Mouse (Mus musculus) MEL (cell line): ENCODE results near the gene C2cd2. TPM values are rescaled to one million over a fixed set of nuclear protein-coding genes. Genes with fewer than 3 reads are reported as not detected.
A peak's percentile ranks its signal among the peaks of the same experiment; 100 is the strongest.

Experiments used
- DNase-seq: peaks from one replicate; pipeline ENCODE4 v3.0.0; 2011; ENCODE audit warnings: low read depth, low spot score
- H3K27ac ChIP-seq: 2 replicates; pipeline ENCODE4 v1.5.1; 2012; ENCODE audit warnings: low read depth, mild to moderate bottlenecking, control low read depth, low read length, moderate library complexity; ENCODE audit not compliant: control insufficient read depth
- H3K27me3 ChIP-seq, 2 experiments: fragments of 150-350 bp in 1 of 2; sonication (generic) in 1 of 2; 2 replicates each; pipeline ENCODE4 v1.6.1; 2012; ENCODE audit warnings: low read length in 2 of 2, mild to moderate bottlenecking in 2 of 2, improper control_type of control experiment in 1 of 2, moderate library complexity in 1 of 2; ENCODE audit not compliant: insufficient read depth in 2 of 2, control insufficient read depth in 1 of 2
- H3K36me3 ChIP-seq, 2 experiments: 2 replicates each; pipeline ENCODE4 v1.6.1; 2012 to 2014; ENCODE audit warnings: low read length in 2 of 2, improper control_type of control experiment in 1 of 2, inconsistent platforms in 1 of 2, mild to moderate bottlenecking in 1 of 2; ENCODE audit not compliant: insufficient read depth in 2 of 2, control insufficient read depth in 1 of 2
- H3K4me1 ChIP-seq, 2 experiments: fragments of 150-350 bp in 1 of 2; sonication (generic) in 1 of 2; 2 replicates each; pipeline ENCODE4 v1.6.1; 2012; ENCODE audit warnings: low read length in 2 of 2, improper control_type of control experiment in 1 of 2, mild to moderate bottlenecking in 1 of 2; ENCODE audit not compliant: insufficient read depth in 2 of 2, control insufficient read depth in 1 of 2
- H3K4me3 ChIP-seq, 2 experiments: fragments of 150-350 bp in 1 of 2; sonication (generic) in 1 of 2; 2 replicates each; pipeline ENCODE4 v1.5.1; 2012; ENCODE audit warnings: low read depth in 2 of 2, low read length in 2 of 2, mild to moderate bottlenecking in 2 of 2, moderate library complexity in 2 of 2, control low read depth in 1 of 2, improper control_type of control experiment in 1 of 2; ENCODE audit not compliant: control insufficient read depth in 1 of 2, insufficient read depth in 1 of 2
- H3K79me2 ChIP-seq: 2 replicates; pipeline ENCODE4 v1.6.1; 2012; ENCODE audit warnings: mild to moderate bottlenecking, low read length, moderate library complexity; ENCODE audit not compliant: control insufficient read depth, poor library complexity, insufficient read depth
- H3K9ac ChIP-seq: 2 replicates; pipeline ENCODE4 v1.6.1; 2012; ENCODE audit warnings: low read depth, mild to moderate bottlenecking, control low read depth, low read length, moderate library complexity; ENCODE audit not compliant: control insufficient read depth, poor library complexity, severe bottlenecking
- H3K9me3 ChIP-seq: fragments of 150-350 bp; sonication (generic); replicated peaks from 2 replicates; pipeline ENCODE4 v1.6.1; 2012; ENCODE audit warnings: mild to moderate bottlenecking, low read length, improper control_type of control experiment, moderate library complexity; ENCODE audit not compliant: insufficient read depth
- BHLHE40 ChIP-seq: IDR thresholded peaks from 2 replicates; pipeline ENCODE4 v1.6.1; 2012; ENCODE audit warnings: low read depth, mild to moderate bottlenecking, inconsistent platforms, low read length, improper control_type of control experiment, borderline replicate concordance
- CHD2 ChIP-seq: IDR thresholded peaks from 2 replicates; pipeline ENCODE4 v1.6.1; 2011; ENCODE audit warnings: low read length, improper control_type of control experiment
- CTCF ChIP-seq, 3 experiments: IDR thresholded peaks in 2 of 3; conservative IDR thresholded peaks in 1 of 3; 2 replicates each; pipeline ENCODE4 v1.5.1; 2011 to 2012; ENCODE audit warnings: low read length in 3 of 3, low read depth in 2 of 3, mild to moderate bottlenecking in 2 of 3, improper control_type of control experiment in 1 of 3, inconsistent platforms in 1 of 3, mixed read lengths in 1 of 3, moderate library complexity in 1 of 3; ENCODE audit not compliant: control insufficient read depth in 1 of 3, insufficient read depth in 1 of 3, poor library complexity in 1 of 3, severe bottlenecking in 1 of 3
- E2F4 ChIP-seq: IDR thresholded peaks from 2 replicates; pipeline ENCODE4 v1.6.1; 2011; ENCODE audit warnings: low read depth, low read length, improper control_type of control experiment, borderline replicate concordance
- ELF1 ChIP-seq: IDR thresholded peaks from 2 replicates; pipeline ENCODE4 v1.6.1; 2014; ENCODE audit warnings: low read depth, mild to moderate bottlenecking, inconsistent platforms, low read length, improper control_type of control experiment, moderate library complexity
- ETS1 ChIP-seq: IDR thresholded peaks from 2 replicates; pipeline ENCODE4 v1.6.1; 2012; ENCODE audit warnings: low read depth, mild to moderate bottlenecking, inconsistent platforms, low read length, improper control_type of control experiment, moderate library complexity
- HCFC1 ChIP-seq: IDR thresholded peaks from 2 replicates; pipeline ENCODE4 v1.6.1; 2012; ENCODE audit warnings: low read depth, mild to moderate bottlenecking, inconsistent platforms, low read length, improper control_type of control experiment, moderate library complexity
- JUND ChIP-seq: IDR thresholded peaks from 2 replicates; pipeline ENCODE4 v1.6.1; 2011; ENCODE audit warnings: low read depth, mild to moderate bottlenecking, improper control_type of control experiment, low read length
- KAT2A ChIP-seq: conservative IDR thresholded peaks from 2 replicates; pipeline ENCODE4 v1.6.1; 2012; ENCODE audit warnings: low read depth, low read length, improper control_type of control experiment, inconsistent platforms
- MAZ ChIP-seq: IDR thresholded peaks from 2 replicates; pipeline ENCODE4 v1.6.1; 2012; ENCODE audit warnings: low read depth, mild to moderate bottlenecking, inconsistent platforms, low read length, improper control_type of control experiment
- MEF2A ChIP-seq: IDR thresholded peaks from 2 replicates; pipeline ENCODE4 v1.6.1; 2014; ENCODE audit warnings: low read depth, mild to moderate bottlenecking, inconsistent platforms, low read length, improper control_type of control experiment; ENCODE audit not compliant: poor library complexity, insufficient replicate concordance, severe bottlenecking; ENCODE audit errors: extremely low read depth
- MYB ChIP-seq: IDR thresholded peaks from 2 replicates; pipeline ENCODE4 v1.6.1; 2011; ENCODE audit warnings: mild to moderate bottlenecking, low read depth, low read length, improper control_type of control experiment
- NRF1 ChIP-seq: IDR thresholded peaks from 2 replicates; pipeline ENCODE4 v1.6.1; 2014; ENCODE audit warnings: low read depth, mild to moderate bottlenecking, inconsistent platforms, low read length, improper control_type of control experiment, moderate library complexity; ENCODE audit not compliant: poor library complexity, insufficient read depth, severe bottlenecking
- POLR2AphosphoS5 ChIP-seq: IDR thresholded peaks from 2 replicates; pipeline ENCODE4 v1.6.1; 2012; ENCODE audit warnings: low read depth, borderline replicate concordance, mild to moderate bottlenecking, inconsistent platforms, low read length, moderate library complexity, mixed read lengths
- RAD21 ChIP-seq: IDR thresholded peaks from 2 replicates; pipeline ENCODE4 v1.6.1; 2011; ENCODE audit warnings: mild to moderate bottlenecking, low read depth, low read length, improper control_type of control experiment
- RCOR1 ChIP-seq: IDR thresholded peaks from 2 replicates; pipeline ENCODE4 v1.6.1; 2012; ENCODE audit warnings: low read depth, mild to moderate bottlenecking, inconsistent platforms, low read length, improper control_type of control experiment
- SIN3A ChIP-seq: IDR thresholded peaks from 2 replicates; pipeline ENCODE4 v1.6.1; 2012; ENCODE audit warnings: low read length, improper control_type of control experiment, inconsistent platforms
- SMC3 ChIP-seq: IDR thresholded peaks from 2 replicates; pipeline ENCODE4 v1.6.1; 2011; ENCODE audit warnings: low read depth, low read length, improper control_type of control experiment
- TAL1 ChIP-seq: IDR thresholded peaks from 2 replicates; pipeline ENCODE4 v1.6.1; 2012; ENCODE audit warnings: mild to moderate bottlenecking, inconsistent platforms, low read length, moderate library complexity, mixed read lengths
- TCF12 ChIP-seq: IDR thresholded peaks from 2 replicates; pipeline ENCODE4 v1.6.1; 2014; ENCODE audit warnings: low read depth, mild to moderate bottlenecking, inconsistent platforms, low read length, improper control_type of control experiment, moderate library complexity
- USF1 ChIP-seq: IDR thresholded peaks from 2 replicates; pipeline ENCODE4 v1.6.1; 2014; ENCODE audit warnings: low read depth, mild to moderate bottlenecking, inconsistent platforms, low read length, improper control_type of control experiment, moderate library complexity
- USF2 ChIP-seq, 2 experiments: IDR thresholded peaks; 2 replicates each; pipeline ENCODE4 v1.6.1; 2011 to 2012; ENCODE audit warnings: improper control_type of control experiment in 2 of 2, low read length in 2 of 2, borderline replicate concordance in 1 of 2, inconsistent platforms in 1 of 2, low read depth in 1 of 2, mild to moderate bottlenecking in 1 of 2; ENCODE audit not compliant: insufficient read depth in 1 of 2
- ZC3H11A ChIP-seq: IDR thresholded peaks from 2 replicates; pipeline ENCODE4 v1.6.1; 2012; ENCODE audit warnings: low read depth, mild to moderate bottlenecking, inconsistent platforms, low read length, improper control_type of control experiment
- ZMIZ1 ChIP-seq: IDR thresholded peaks from 2 replicates; pipeline ENCODE4 v1.6.1; 2012; ENCODE audit warnings: low read depth, mild to moderate bottlenecking, inconsistent platforms, low read length, improper control_type of control experiment, moderate library complexity
- ZNF384 ChIP-seq: IDR thresholded peaks from 2 replicates; pipeline ENCODE4 v1.6.1; 2012; ENCODE audit warnings: low read depth, mild to moderate bottlenecking, inconsistent platforms, low read length, improper control_type of control experiment
- polyA plus RNA-seq, 2 experiments: library from polyadenylated mRNA; stranded (reverse) in 1 of 2; unstranded in 1 of 2; fragments of >175 nt in 1 of 2; fragments of >200 nt in 1 of 2; gene quantifications; 2 replicates each; pipeline versions ENCODE4 v1.2.1 to v1.2.4; 2012; ENCODE audit warnings: low replicate concordance in 2 of 2, low read depth in 1 of 2; ENCODE audit not compliant: insufficient read length in 2 of 2, insufficient read depth in 1 of 2, missing spikeins in 1 of 2
- total RNA-seq: library from RNA; depleted of rRNA; stranded (reverse); fragments of 300-350 nt; gene quantifications from 2 replicates; pipeline ENCODE4 v1.2.3, GENCODE M21; 2012

C2cd2 gene
- total and polyA plus RNA-seq, 3 experiments = 8.9 to 20.7 TPM; not detected in 1

GRCm38 (mm10) chr16:97882891-97883290, 79.5 kb downstream of the C2cd2 start:
- no peaks in the 10 kb centered on the region for H3K36me3 ChIP-seq
- peaks cover 2% of the 10 kb centered on the region; the same call in 1 of the 2 replicates for H3K79me2 ChIP-seq
- H3K9me3 ChIP-seq = no peaks in the 10 kb centered on the region
- H3K4me3 ChIP-seq = no peak overlapping the region
- no peak for TF ChIP-seq BHLHE40
- no peak for TF ChIP-seq ZC3H11A
- no peak for TF ChIP-seq USF2 (IDR thresholded peaks at IDR 0.05; ENCODE audit: borderline replicate concordance in 1 of 2, insufficient read depth in 1 of 2, low read depth in 1 of 2, low read length in 2 of 2)
- no peak for TF ChIP-seq SIN3A
- TF ChIP-seq MYB = no peak
- TF ChIP-seq, all 39 proteins: peak for 0
- H3K4me1 ChIP-seq = no peaks in the 10 kb centered on the region
- no peak overlapping the region for H3K9ac ChIP-seq
- no peak overlapping the region for H3K27ac ChIP-seq
- no peak for DNase-seq
- no peaks in the 10 kb centered on the region for H3K27me3 ChIP-seq

DNA sequence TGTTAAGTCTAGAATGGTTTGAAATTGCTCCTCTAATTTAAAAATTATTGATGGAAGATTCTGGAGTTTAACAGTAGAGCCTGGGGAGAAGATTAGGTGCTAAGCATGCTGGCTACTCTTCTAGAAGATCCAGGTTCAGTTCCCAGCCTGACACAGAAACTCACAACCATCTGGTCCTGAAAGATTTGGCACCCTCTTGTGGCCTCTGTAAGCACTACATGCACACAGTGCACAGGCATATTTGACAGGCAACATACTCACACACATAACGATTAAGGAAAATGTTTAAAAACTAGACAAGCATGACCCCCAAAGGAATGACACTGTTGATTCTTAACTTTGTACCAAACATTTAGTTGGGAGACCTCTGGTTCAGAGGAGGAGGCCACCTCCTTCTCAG, 83.3 kb downstream of the C2cd2 start:
- Histone ChIP-seq H3K4me1 (no peaks in the 10 kb centered on the region), H3K9me3 (no peaks in the 10 kb centered on the region), H3K4me3 (no peak overlapping the region), H3K36me3 (no peaks in the 10 kb centered on the region), H3K27ac (no peak overlapping the region), H3K9ac (no peak overlapping the region), H3K79me2 (peaks cover 2% of the 10 kb centered on the region; the same call in 1 of the 2 replicates), H3K27me3 (no peaks in the 10 kb centered on the region)
- DNase-seq = peak; percentile 79
- TF ChIP-seq CHD2 (no peak), NRF1 (no peak), RCOR1 (no peak), TCF12 (no peak), MYB (no peak), E2F4 (no peak), SMC3 (peak; percentile 94), JUND (no peak), KAT2A (no peak), HCFC1 (no peak), MAZ (no peak), POLR2AphosphoS5 (no peak), ETS1 (no peak), USF2 (IDR thresholded peaks at IDR 0.05; ENCODE audit: borderline replicate concordance in 1 of 2, insufficient read depth in 1 of 2, low read depth in 1 of 2, low read length in 2 of 2) (no peak), ZMIZ1 (no peak), RAD21 (peak; percentile 78), CTCF (IDR thresholded peaks at IDR 0.05 in 2 of 3, conservative IDR thresholded peaks at IDR 0.05 in 1 of 3; ENCODE audit: control insufficient read depth in 1 of 3, insufficient read depth in 1 of 3, low read depth in 2 of 3, low read length in 3 of 3, poor library complexity in 1 of 3, severe bottlenecking in 1 of 3) (peak; percentile 73 to 88 (median 87)), ZNF384 (no peak), TAL1 (no peak), USF1 (no peak), ZC3H11A (peak; percentile 70), MEF2A (no peak), ELF1 (no peak)
